Mouse (Mus musculus) limb, embryonic 12.5 days (tissue): ENCODE measurements around the gene Slc17a7. TPM values are rescaled to one million over a fixed set of nuclear protein-coding genes. Genes with fewer than 3 reads are reported as not detected.

Experiments
- ATAC-seq: fragments of 200-750 bp; cut with Nextera tagmentation; 2 replicates; pipeline ENCODE4 v1.8.0; 2017; ENCODE audit warnings: low read depth, moderate TSS enrichment; ENCODE audit not compliant: insufficient number of reproducible peaks, insufficient read depth, low FRiP score, low TSS enrichment
- H3K27ac ChIP-seq: fragments of 300-500 bp; sonication (generic); 2 replicates; pipeline ENCODE4 v1.5.1; 2016; ENCODE audit warnings: mild to moderate bottlenecking, moderate library complexity
- H3K27me3 ChIP-seq: fragments of 300-500 bp; sonication (generic); 2 replicates; pipeline ENCODE4 v1.6.1; 2016; ENCODE audit warnings: mild to moderate bottlenecking, moderate library complexity
- H3K36me3 ChIP-seq: fragments of 300-500 bp; sonication (generic); 2 replicates; pipeline ENCODE4 v1.6.1; 2016; ENCODE audit warnings: mild to moderate bottlenecking, moderate library complexity
- H3K4me1 ChIP-seq: fragments of 300-500 bp; sonication (generic); replicated peaks from 2 replicates; pipeline ENCODE4 v1.6.1; 2016
- H3K4me2 ChIP-seq: fragments of 300-500 bp; sonication (generic); 2 replicates; pipeline ENCODE4 v1.6.1; 2016; ENCODE audit warnings: mild to moderate bottlenecking, moderate library complexity
- H3K4me3 ChIP-seq: fragments of 300-500 bp; sonication (generic); replicated peaks from 2 replicates; pipeline ENCODE4 v1.5.1; 2016; ENCODE audit warnings: mild to moderate bottlenecking
- H3K9ac ChIP-seq: fragments of 300-500 bp; sonication (generic); replicated peaks from 2 replicates; pipeline ENCODE4 v1.6.1; 2016; ENCODE audit warnings: mild to moderate bottlenecking, moderate library complexity
- H3K9me3 ChIP-seq: fragments of 300-500 bp; sonication (generic); 2 replicates; pipeline ENCODE4 v1.6.1; 2016; ENCODE audit warnings: mild to moderate bottlenecking, moderate library complexity
- whole genome bisulfite sequencing: fragments of 180-500 bp; shearing (Covaris S2); methylation state at CpG from one replicate; pipeline ENCODE4 v1.1.7; 2016; 5-methylcytosine and 5-hydroxymethylcytosine counted together
- polyA plus RNA-seq: library from polyadenylated mRNA; unstranded; fragments of >200 nt; fragmentation: Nextera tagmentation; extraction: Ambion mirVana; gene quantifications from 2 replicates; pipeline ENCODE4 v1.2.1, GENCODE M21; 2016

Slc17a7 gene
- polyA plus RNA-seq, 1 experiment from 2014 or later, result 0.25 TPM

- H3K4me2 ChIP-seq, result no peak overlapping the region
- WGBS, result 5% methylated on average over 12 of the region's 12 CpGs
- no peak overlapping the region for H3K27ac ChIP-seq
- H3K9me3 ChIP-seq, result peaks cover 4% of the 10 kb centered on the region; the same call in 1 of the 2 replicates
- peak; percentile 39; the same call in 1 of the 2 replicates for ATAC-seq
- H3K4me3 ChIP-seq, result no peak overlapping the region
- no peaks in the 10 kb centered on the region for H3K36me3 ChIP-seq
- peaks cover 17% of the 10 kb centered on the region for H3K4me1 ChIP-seq
- no peak overlapping the region for H3K9ac ChIP-seq
- H3K27me3 ChIP-seq, result peaks cover 28% of the 10 kb centered on the region
These were observed 29.2 kb upstream of the Slc17a7 start for GRCm38 (mm10) chr7:45134544-45135026.

GRCm38 (mm10) chr7:45135370-45135769, 28.4 kb upstream of the Slc17a7 start:
- Histone ChIP-seq H3K4me2 (peak overlapping the region; percentile 69), H3K27ac (no peak overlapping the region), H3K36me3 (no peaks in the 10 kb centered on the region), H3K27me3 (peaks cover 28% of the 10 kb centered on the region), H3K9ac (no peak overlapping the region), H3K9me3 (peaks cover 4% of the 10 kb centered on the region; the same call in 1 of the 2 replicates), H3K4me1 (peaks cover 10% of the 10 kb centered on the region), H3K4me3 (peak overlapping the region; percentile 49; the same call in 1 of the 2 replicates)
- ATAC-seq, result no peak
- WGBS, result 69% methylated on average over 3 of the region's 3 CpGs

GRCm38 (mm10) chr7:45135993-45136567, 27.7 kb upstream of the Slc17a7 start, which contains the start of the genes Gm45713 and Flt3l:
Gene Gm45713 (minus strand): TSS chr7:45136231.
Gene Flt3l (minus strand): TSS chr7:45136432.
- WGBS, result 2% methylated on average over 29 of the region's 29 CpGs
- Histone ChIP-seq H3K4me2 (peak within 1 kb of the TSS; percentile 69), H3K9ac (peak within 1 kb of the TSS; percentile 58), H3K4me1 (peaks cover 10% of the 10 kb centered on the region), H3K9me3 (peaks cover 4% of the 10 kb centered on the region; the same call in 1 of the 2 replicates), H3K36me3 (no peaks in the 10 kb centered on the region), H3K27ac (0 out of 2 replicates have a peak within 1 kb of the TSS, but pooled peaks have one; percentile 13), H3K27me3 (peaks cover 28% of the 10 kb centered on the region), H3K4me3 (peak within 1 kb of the TSS; percentile 49)
- ATAC-seq, result peak; percentile 54

- H3K4me2 ChIP-seq, result no peak overlapping the region
- H3K9ac ChIP-seq, result no peak overlapping the region
- H3K27me3 ChIP-seq, result peaks cover 28% of the 10 kb centered on the region
- 86% methylated on average over 12 of the region's 12 CpGs for WGBS
- no peak for ATAC-seq
- H3K27ac ChIP-seq, result no peak overlapping the region
- H3K4me1 ChIP-seq, result peaks cover 10% of the 10 kb centered on the region
- peaks cover 4% of the 10 kb centered on the region; the same call in 1 of the 2 replicates for H3K9me3 ChIP-seq
- peaks cover 12% of the 10 kb centered on the region for H3K36me3 ChIP-seq
- no peak overlapping the region for H3K4me3 ChIP-seq
These were observed 26.4 kb upstream of the Slc17a7 start for GRCm38 (mm10) chr7:45137171-45138006.

GRCm38 (mm10) chr7:45138403-45138802, 25.3 kb upstream of the Slc17a7 start:
- ATAC-seq, result no peak
- 0 out of 2 replicates have a peak overlapping the region, but pooled peaks have one; percentile 9 for H3K9ac ChIP-seq
- no peak overlapping the region for H3K27ac ChIP-seq
- no peak overlapping the region for H3K4me3 ChIP-seq
- WGBS, result 81% methylated on average over 1 of the region's 1 CpGs
- H3K4me1 ChIP-seq, result peaks cover 10% of the 10 kb centered on the region
- H3K27me3 ChIP-seq, result peaks cover 28% of the 10 kb centered on the region
- H3K36me3 ChIP-seq, result peaks cover 22% of the 10 kb centered on the region
- H3K4me2 ChIP-seq, result no peak overlapping the region
- peaks cover 1% of the 10 kb centered on the region; the same call in 1 of the 2 replicates for H3K9me3 ChIP-seq

- no peak for ATAC-seq
- Histone ChIP-seq H3K27ac (no peak overlapping the region), H3K4me1 (peaks cover 5% of the 10 kb centered on the region), H3K4me2 (no peak overlapping the region), H3K4me3 (no peak overlapping the region), H3K9me3 (no peaks in the 10 kb centered on the region), H3K36me3 (peaks cover 39% of the 10 kb centered on the region), H3K9ac (no peak overlapping the region), H3K27me3 (peaks cover 19% of the 10 kb centered on the region)
- 66% methylated on average over 8 of the region's 8 CpGs for WGBS
These were observed 23.6 kb upstream of the Slc17a7 start for GRCm38 (mm10) chr7:45139904-45140723.

- ATAC-seq, result no peak
- Histone ChIP-seq H3K9ac (no peak overlapping the region), H3K27ac (no peak overlapping the region), H3K9me3 (no peaks in the 10 kb centered on the region), H3K27me3 (peaks cover 11% of the 10 kb centered on the region), H3K4me2 (no peak overlapping the region), H3K4me1 (no peaks in the 10 kb centered on the region), H3K4me3 (no peak overlapping the region), H3K36me3 (peaks cover 51% of the 10 kb centered on the region)
- WGBS, result 86% methylated on average over 3 of the region's 3 CpGs
These were observed 22.4 kb upstream of the Slc17a7 start for GRCm38 (mm10) chr7:45141319-45141718.

GRCm38 (mm10) chr7:45141914-45142313, 21.8 kb upstream of the Slc17a7 start:
- H3K4me3 ChIP-seq, result no peak overlapping the region
- H3K9ac ChIP-seq, result no peak overlapping the region
- H3K4me2 ChIP-seq, result no peak overlapping the region
- H3K4me1 ChIP-seq, result no peaks in the 10 kb centered on the region
- H3K36me3 ChIP-seq, result peaks cover 57% of the 10 kb centered on the region
- ATAC-seq, result no peak
- WGBS, result 92% methylated on average over 5 of the region's 5 CpGs
- no peaks in the 10 kb centered on the region for H3K9me3 ChIP-seq
- peaks cover 10% of the 10 kb centered on the region for H3K27me3 ChIP-seq
- no peak overlapping the region for H3K27ac ChIP-seq

- Histone ChIP-seq H3K4me2 (no peak overlapping the region), H3K4me3 (no peak overlapping the region), H3K9me3 (no peaks in the 10 kb centered on the region), H3K27me3 (no peaks in the 10 kb centered on the region), H3K36me3 (peaks cover 74% of the 10 kb centered on the region), H3K9ac (peak overlapping the region; percentile 5; the same call in 1 of the 2 replicates), H3K4me1 (no peaks in the 10 kb centered on the region), H3K27ac (no peak overlapping the region)
- 90% methylated on average over 13 of the region's 13 CpGs for WGBS
- no peak for ATAC-seq
These were observed 19.2 kb upstream of the Slc17a7 start for GRCm38 (mm10) chr7:45144368-45145174.

- no peaks in the 10 kb centered on the region for H3K27me3 ChIP-seq
- H3K9me3 ChIP-seq, result no peaks in the 10 kb centered on the region
- H3K9ac ChIP-seq, result no peak overlapping the region
- H3K4me3 ChIP-seq, result no peak overlapping the region
- H3K4me1 ChIP-seq, result peaks cover 5% of the 10 kb centered on the region
- 95% methylated on average over 8 of the region's 8 CpGs for WGBS
- no peak overlapping the region for H3K27ac ChIP-seq
- ATAC-seq, result no peak
- peaks cover 74% of the 10 kb centered on the region for H3K36me3 ChIP-seq
- H3K4me2 ChIP-seq, result no peak overlapping the region
These were observed 18.3 kb upstream of the Slc17a7 start for GRCm38 (mm10) chr7:45145460-45145859.
